Mouse (Mus musculus) kidney, embryonic 16.5 days (tissue): ENCODE results near the gene H2-M10.1. TPM values are rescaled to one million over a fixed set of nuclear protein-coding genes. Genes with fewer than 3 reads are reported as not detected.
"Not testable (repeated sequence)": the region's sequence is repeated elsewhere in the genome, so short reads cannot be mapped to it uniquely, and the experiment has no call there.

ENCODE experiments used
- ATAC-seq: fragments of 200-750 bp; cut with Nextera tagmentation; 2 replicates; pipeline ENCODE4 v1.8.0; 2017; ENCODE audit warnings: moderate TSS enrichment; ENCODE audit not compliant: low FRiP score, low TSS enrichment
- H3K27ac ChIP-seq: fragments of 300-500 bp; sonication (generic); 2 replicates; pipeline ENCODE4 v1.5.1; 2014; ENCODE audit warnings: low read length
- H3K27me3 ChIP-seq: fragments of 300-500 bp; sonication (generic); 2 replicates; pipeline ENCODE4 v1.6.1; 2014; ENCODE audit warnings: low read length, control low read depth, mixed read lengths; ENCODE audit not compliant: insufficient read depth
- H3K36me3 ChIP-seq: fragments of 300-500 bp; sonication (generic); 2 replicates; pipeline ENCODE4 v1.6.1; 2014; ENCODE audit warnings: low read length, control low read depth, mixed read lengths; ENCODE audit not compliant: insufficient read depth
- H3K4me1 ChIP-seq: fragments of 300-500 bp; sonication (generic); 2 replicates; pipeline ENCODE4 v1.6.1; 2014; ENCODE audit warnings: low read length, control low read depth, mixed read lengths; ENCODE audit not compliant: insufficient read depth
- H3K4me2 ChIP-seq: fragments of 300-500 bp; sonication (generic); replicated peaks from 2 replicates; pipeline ENCODE4 v1.6.1; 2014; ENCODE audit warnings: low read depth, low read length
- H3K4me3 ChIP-seq: fragments of 300-500 bp; sonication (generic); 2 replicates; pipeline ENCODE4 v1.5.1; 2014; ENCODE audit warnings: mild to moderate bottlenecking, low read length
- H3K9ac ChIP-seq: fragments of 300-500 bp; sonication (generic); replicated peaks from 2 replicates; pipeline ENCODE4 v1.6.1; 2014; ENCODE audit warnings: low read length
- H3K9me3 ChIP-seq: fragments of 300-500 bp; sonication (generic); 2 replicates; pipeline ENCODE4 v1.6.1; 2016; ENCODE audit warnings: low read length, control low read depth
- WGBS: fragments of 180-500 bp; shearing (Covaris S2); extraction: QIAGEN DNeasy Blood & Tissue Kit; methylation state at CpG from one replicate; pipeline ENCODE4 v1.1.7; 2014; 5-methylcytosine and 5-hydroxymethylcytosine counted together
- polyA plus RNA-seq: library from polyadenylated mRNA; unstranded; fragments of >200 nt; fragmentation: Nextera tagmentation; extraction: Ambion mirVana; gene quantifications from 2 replicates; pipeline ENCODE4 v1.2.1, GENCODE M21; 2015

H2-M10.1 gene
- not detected in 2 replicates for polyA plus RNA-seq

- Histone ChIP-seq H3K36me3 (no peaks in the 10 kb centered on the region), H3K27ac (no peak within 1 kb of the TSS), H3K9ac (no peak within 1 kb of the TSS), H3K27me3 (no peaks in the 10 kb centered on the region), H3K4me2 (no peak within 1 kb of the TSS), H3K9me3 (no peaks in the 10 kb centered on the region), H3K4me1 (no peaks in the 10 kb centered on the region), H3K4me3 (no peak within 1 kb of the TSS)
- WGBS: 90% methylated on average over 4 of the region's 4 CpGs
- ATAC-seq: no peak
Measured at GRCm38 (mm10) chr17:36326055-36326454, at the start of gene H2-M10.1. Gene H2-M10.1, minus strand, starts transcription at chr17:36326155.

DNA sequence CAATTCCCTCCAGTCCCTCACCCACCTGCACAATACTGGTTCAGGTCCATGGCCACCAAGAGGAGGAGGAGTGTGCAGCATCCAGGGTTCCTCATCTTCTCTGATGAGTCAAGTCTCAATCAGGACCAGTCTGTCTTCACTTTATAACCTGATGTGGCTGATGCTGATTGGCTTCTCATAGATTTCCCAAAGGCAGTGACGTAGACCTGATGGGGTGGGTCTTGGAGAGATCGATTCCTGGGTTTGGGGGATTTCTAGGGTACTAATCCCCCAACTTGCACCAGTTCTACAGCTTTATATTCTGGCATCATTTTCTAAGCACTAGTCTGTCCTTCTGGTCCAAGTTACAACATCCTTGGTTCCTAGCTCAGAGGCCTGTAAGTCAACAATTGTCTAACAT is 42.4 kb upstream of the H2-M10.1 start, which contains the start of gene H2-M10.3:
Gene H2-M10.3 (minus strand): TSS at position 101 of the 400 bp plus-strand sequence.
- H3K27ac ChIP-seq, H3K9me3 ChIP-seq, H3K27me3 ChIP-seq, H3K4me1 ChIP-seq, H3K9ac ChIP-seq, H3K4me3 ChIP-seq, H3K4me2 ChIP-seq, ATAC-seq, H3K36me3 ChIP-seq: not testable (repeated sequence)
- WGBS: 97% methylated on average over 2 of the region's 2 CpGs

DNA sequence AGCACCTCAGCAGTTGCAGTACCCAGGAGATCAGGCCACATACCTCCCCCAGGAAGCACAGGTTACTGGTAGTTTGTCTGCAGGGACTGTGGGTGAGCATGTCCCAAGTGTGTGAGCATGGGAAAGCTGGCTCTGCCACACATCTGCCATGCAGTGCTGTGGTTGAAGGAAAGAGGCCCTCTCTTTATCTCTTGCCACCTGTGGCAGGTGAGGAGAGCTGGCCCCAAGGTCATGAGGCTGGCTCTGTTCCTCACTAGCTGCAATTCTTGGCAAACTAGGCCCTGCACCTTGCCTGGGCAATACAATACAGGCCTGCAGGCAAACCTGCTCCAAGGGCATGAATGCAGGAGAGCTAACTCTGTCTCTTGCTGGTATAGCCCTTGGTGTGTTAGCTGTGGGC is 36.4 kb upstream of the H2-M10.1 start:
- not testable (repeated sequence) for H3K9me3 ChIP-seq, H3K9ac ChIP-seq, H3K36me3 ChIP-seq, H3K4me1 ChIP-seq, H3K27ac ChIP-seq, H3K4me3 ChIP-seq, ATAC-seq, H3K27me3 ChIP-seq, H3K4me2 ChIP-seq

- not testable (repeated sequence) for H3K9ac ChIP-seq, H3K4me2 ChIP-seq, H3K27ac ChIP-seq, ATAC-seq, H3K36me3 ChIP-seq, H3K4me3 ChIP-seq, H3K27me3 ChIP-seq, H3K4me1 ChIP-seq, H3K9me3 ChIP-seq
Measured at GRCm38 (mm10) chr17:36357512-36357911, 31.6 kb upstream of the H2-M10.1 start.

DNA sequence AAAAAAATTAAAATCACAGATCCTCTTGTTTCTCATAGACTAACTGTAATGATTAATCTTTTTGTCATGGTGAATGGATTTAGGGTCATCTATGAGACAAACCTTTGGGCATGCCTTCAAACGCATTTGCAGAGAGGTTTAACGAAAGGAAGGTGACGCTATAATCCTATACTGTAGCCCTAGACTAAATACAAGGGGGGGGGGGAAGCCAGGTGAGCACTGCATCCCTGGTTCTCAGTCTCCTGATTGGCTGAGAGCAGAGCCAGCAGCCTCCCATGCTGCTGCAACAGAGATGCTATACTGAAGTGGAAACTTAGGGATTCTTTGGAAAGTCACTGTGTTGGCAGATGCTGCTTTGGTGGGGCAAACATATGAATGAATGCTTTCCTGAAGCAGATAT is 29.8 kb upstream of the H2-M10.1 start:
- Histone ChIP-seq H3K4me2 (no peak overlapping the region), H3K4me1 (no peaks in the 10 kb centered on the region), H3K9me3 (no peaks in the 10 kb centered on the region), H3K27ac (no peak overlapping the region), H3K4me3 (no peak overlapping the region), H3K36me3 (no peaks in the 10 kb centered on the region), H3K27me3 (peaks cover 5% of the 10 kb centered on the region; the same call in 1 of the 2 replicates), H3K9ac (no peak overlapping the region)
- WGBS: 37% methylated on average over 3 of the region's 3 CpGs
- no peak for ATAC-seq

DNA sequence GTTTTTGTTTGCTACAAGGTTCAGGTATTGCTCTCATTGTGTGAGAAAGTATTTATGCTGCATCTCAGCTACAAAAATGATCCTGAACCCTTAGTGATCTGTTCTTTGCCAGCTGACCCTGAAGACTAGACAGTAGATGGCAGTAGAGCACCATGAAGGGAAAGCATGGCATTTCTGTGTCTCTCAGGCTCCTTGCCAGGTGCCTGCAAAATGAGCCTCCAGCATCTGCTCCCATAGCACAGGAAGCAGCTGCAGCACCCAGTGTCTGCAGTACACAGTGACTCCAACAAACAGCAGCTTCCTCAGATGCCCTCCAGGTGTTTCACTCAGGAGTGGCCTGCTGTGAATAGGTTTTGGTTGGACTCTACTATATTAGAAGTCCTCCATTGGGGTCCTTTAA is 29.4 kb upstream of the H2-M10.1 start:
- H3K4me2 ChIP-seq, H3K36me3 ChIP-seq, H3K27me3 ChIP-seq, H3K4me3 ChIP-seq, H3K27ac ChIP-seq, H3K4me1 ChIP-seq, H3K9me3 ChIP-seq, H3K9ac ChIP-seq, ATAC-seq: not testable (repeated sequence)

DNA sequence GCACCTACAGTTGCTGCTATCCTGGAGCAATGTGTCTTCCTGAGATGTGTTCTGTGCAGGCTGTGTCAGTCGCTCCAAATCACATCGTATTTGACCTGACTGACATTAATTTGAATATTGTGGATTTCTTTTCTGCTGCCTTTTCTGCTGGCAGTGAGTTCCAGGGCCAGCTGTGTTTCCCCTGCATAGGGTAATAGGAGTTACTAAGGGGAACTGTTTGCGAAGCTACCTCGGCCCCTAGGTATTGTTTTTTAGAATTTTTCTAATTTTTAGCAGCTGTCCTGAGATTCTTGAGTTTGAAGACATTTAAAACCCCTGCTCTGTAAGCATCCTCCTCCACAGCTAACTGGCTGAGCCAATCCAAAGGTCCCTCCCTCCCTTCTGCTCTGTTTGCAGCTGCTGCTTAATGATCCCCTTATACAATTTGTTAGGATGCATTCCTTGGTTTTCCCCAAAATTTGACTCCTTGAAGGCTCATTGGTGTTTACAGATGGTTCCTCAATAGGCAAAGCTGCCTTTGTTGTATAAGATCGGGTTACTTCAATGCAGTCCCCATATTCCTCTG is 10.2 kb downstream of the H2-M10.1 start:
- Histone ChIP-seq H3K27ac (no peak overlapping the region; the same call in 1 of the 2 replicates), H3K9me3 (no peaks in the 10 kb centered on the region), H3K4me3 (peak overlapping the region; percentile 63), H3K36me3 (no peaks in the 10 kb centered on the region), H3K4me2 (peak overlapping the region; percentile 76), H3K9ac (peak overlapping the region; percentile 64), H3K4me1 (peaks cover 2% of the 10 kb centered on the region; the same call in 1 of the 2 replicates), H3K27me3 (no peaks in the 10 kb centered on the region)
- WGBS: 17% methylated on average over 5 of the region's 5 CpGs
- ATAC-seq: no peak

- H3K9me3 ChIP-seq: no peaks in the 10 kb centered on the region
- no peaks in the 10 kb centered on the region for H3K36me3 ChIP-seq
- peak overlapping the region; percentile 19 for H3K27ac ChIP-seq
- H3K27me3 ChIP-seq: no peaks in the 10 kb centered on the region
- ATAC-seq: peak; percentile 88
- H3K4me1 ChIP-seq: peaks cover 2% of the 10 kb centered on the region; the same call in 1 of the 2 replicates
- peak overlapping the region; percentile 63 for H3K4me3 ChIP-seq
- peak overlapping the region; percentile 76 for H3K4me2 ChIP-seq
- 0% methylated on average over 19 of the region's 19 CpGs for WGBS
- peak overlapping the region; percentile 64 for H3K9ac ChIP-seq
Measured at GRCm38 (mm10) chr17:36315041-36315688, 10.8 kb downstream of the H2-M10.1 start.

DNA sequence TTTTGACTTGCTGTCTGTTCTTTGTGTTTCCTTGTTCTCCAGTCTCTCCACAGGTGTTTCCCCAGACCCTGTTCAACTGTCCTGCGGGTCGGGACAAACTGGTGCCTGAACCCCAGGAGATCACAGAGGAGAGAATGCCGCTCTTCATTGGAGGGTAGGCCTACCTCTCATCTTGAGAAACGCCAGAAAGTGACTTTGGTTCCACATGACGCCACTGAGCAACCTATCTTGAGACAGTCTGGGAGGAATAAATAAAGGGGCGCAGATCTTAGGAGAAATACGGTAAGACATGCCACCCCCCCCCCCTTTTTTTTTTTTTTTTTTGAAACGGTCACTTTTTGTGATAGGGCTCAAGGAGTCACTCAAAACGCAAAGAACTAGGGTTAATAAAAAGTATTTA is 11.4 kb downstream of the H2-M10.1 start:
- H3K4me2 ChIP-seq: peak overlapping the region; percentile 76
- H3K27me3 ChIP-seq: no peaks in the 10 kb centered on the region
- WGBS: 4% methylated on average over 9 of the region's 9 CpGs
- H3K9ac ChIP-seq: no peak overlapping the region; the same call in 1 of the 2 replicates
- H3K27ac ChIP-seq: peak overlapping the region; percentile 19
- H3K36me3 ChIP-seq: no peaks in the 10 kb centered on the region
- ATAC-seq: peak; percentile 65
- H3K4me3 ChIP-seq: peak overlapping the region; percentile 63
- no peaks in the 10 kb centered on the region for H3K9me3 ChIP-seq
- H3K4me1 ChIP-seq: peaks cover 2% of the 10 kb centered on the region; the same call in 1 of the 2 replicates

- no peaks in the 10 kb centered on the region for H3K36me3 ChIP-seq
- no peak overlapping the region for H3K4me3 ChIP-seq
- no peaks in the 10 kb centered on the region for H3K4me1 ChIP-seq
- H3K27me3 ChIP-seq: no peaks in the 10 kb centered on the region
- no peak overlapping the region for H3K27ac ChIP-seq
- no peak overlapping the region for H3K4me2 ChIP-seq
- no peak overlapping the region for H3K9ac ChIP-seq
- no peaks in the 10 kb centered on the region for H3K9me3 ChIP-seq
- no peak for ATAC-seq
- WGBS: 9% methylated on average over 1 of the region's 1 CpGs
Measured at GRCm38 (mm10) chr17:36309293-36309692, 16.7 kb downstream of the H2-M10.1 start.
